ENCODE assay signal across 8 mouse cellular contexts in the genomic region with DNA sequence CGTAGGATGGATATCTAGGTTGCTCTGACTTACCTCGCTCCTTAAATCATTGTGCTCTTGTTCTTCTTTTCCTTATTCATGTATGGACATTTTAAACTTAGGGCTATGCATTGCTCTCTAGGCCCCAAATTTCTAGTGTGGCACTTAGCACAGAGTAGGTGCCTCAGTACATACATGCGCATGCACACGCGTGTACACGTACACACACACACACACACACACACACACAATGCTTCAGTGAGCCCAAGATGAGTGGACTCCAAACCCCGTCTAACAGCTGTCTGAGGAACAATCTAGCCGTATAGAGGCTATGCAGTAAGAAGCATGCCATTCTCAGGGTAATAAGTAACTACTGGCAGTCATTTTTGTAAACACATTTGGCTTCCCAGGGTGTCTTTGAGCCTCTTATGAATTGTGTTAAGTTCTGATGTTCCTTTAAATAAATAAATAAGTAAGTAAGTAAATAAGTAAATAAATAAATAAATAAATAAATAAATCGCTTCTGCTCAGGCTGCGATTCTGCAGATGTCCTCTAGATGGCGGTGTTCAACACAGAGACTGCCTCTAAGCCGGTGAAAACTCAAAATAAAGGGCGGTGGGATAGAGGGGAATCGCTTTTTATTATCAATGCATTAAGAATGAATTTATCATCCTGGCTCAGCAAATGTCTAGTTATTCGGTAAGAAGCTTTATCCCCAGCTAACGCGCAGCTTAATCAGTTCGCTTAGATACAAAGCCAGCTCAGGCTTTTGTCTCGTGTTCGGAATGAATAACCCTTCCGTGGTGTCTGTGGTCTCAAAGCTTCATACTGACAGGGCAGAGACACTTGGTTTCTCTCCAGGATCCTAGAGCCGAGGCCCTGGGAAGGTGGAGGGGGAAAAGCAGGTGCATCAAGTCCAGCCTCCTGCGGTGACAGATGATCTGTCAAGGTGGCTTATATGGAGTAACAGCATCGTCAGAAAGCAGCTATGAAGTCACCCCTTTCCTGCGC.
A peak's percentile ranks its signal among the peaks of the same experiment; 100 is the strongest.
DNase-seq lines count a peak whose midpoint lies in the region; ATAC-seq and TF ChIP-seq lines count a peak whose summit lies in the region.

No protein-coding gene starts in this region.

- peak; percentile 56 for TF ChIP-seq RAD21 in CH12.LX (IDR thresholded peaks at IDR 0.05; ENCODE audit: low read depth, low read length)

- no peaks in the 10 kb centered on the region for H3K36me3 ChIP-seq in CH12.LX (replicated peaks in 1 of 2; ENCODE audit: control insufficient read depth in 1 of 2, insufficient read depth in 1 of 2, low read length in 1 of 2)
- no peaks in the 10 kb centered on the region for H3K36me3 ChIP-seq in forebrain, embryonic 16.5 days (ENCODE audit: control insufficient read depth, insufficient read depth)
- no peaks in the 10 kb centered on the region for H3K36me3 ChIP-seq in midbrain, embryonic 13.5 days

- H3K27ac ChIP-seq in gastrocnemius, adult 2 months = no peak overlapping the region
- no peak overlapping the region for H3K27ac ChIP-seq in CH12.LX (ENCODE audit: insufficient read depth, low read depth)
- H3K27ac ChIP-seq in forebrain, embryonic 16.5 days (ENCODE audit: low read length) = peak overlapping the region; percentile 17; the same call in 1 of the 2 replicates
- 0 out of 2 replicates have a peak overlapping the region, but pooled peaks have one; percentile 15 for H3K27ac ChIP-seq in layer of hippocampus, adult 2 months
- peak overlapping the region; percentile 44 for H3K27ac ChIP-seq in midbrain, embryonic 13.5 days

- WGBS in forebrain, embryonic 16.5 days = 42% methylated on average over 25 of the region's 25 CpGs
- 45% methylated on average over 25 of the region's 25 CpGs for WGBS in midbrain, embryonic 13.5 days

- DNase-seq in gastrocnemius, adult 2 months = peak; percentile 64
- DNase-seq in gastrocnemius, postnatal 25 days = no peak
- DNase-seq in CH12.LX (ENCODE audit: extremely low read depth) = peak; percentile 40
- peak; percentile 10 for DNase-seq in cerebellum, adult 11-12 months
- peak; percentile 27 to 71 for DNase-seq in layer of hippocampus, adult 2 months (ENCODE audit: low spot score in 2 of 2)
- DNase-seq in testis, postnatal 10 days (ENCODE audit: low spot score) = peak; percentile 61

- H3K9me3 ChIP-seq in CH12.LX (replicated peaks; ENCODE audit: low read length) = peaks cover 12% of the 10 kb centered on the region
- no peaks in the 10 kb centered on the region for H3K9me3 ChIP-seq in forebrain, embryonic 16.5 days (ENCODE audit: control insufficient read depth, low read length)
- no peaks in the 10 kb centered on the region for H3K9me3 ChIP-seq in midbrain, embryonic 13.5 days

- no peaks in the 10 kb centered on the region for H3K79me2 ChIP-seq in CH12.LX (replicated peaks; ENCODE audit: control insufficient read depth, extremely low read depth, insufficient read depth, poor library complexity, severe bottlenecking)

- in situ Hi-C loops in CH12.LX (cut with MboI; ENCODE audit: low pct_ligation_motif_present, low pct_unique_long_range_greater_than_20kb, low sequenced_read_pairs) = loop anchor here (25.0 kb wide), 1 partner anchor 553 kb away; no protein-coding TSS in a partner anchor

- TF ChIP-seq POLR2A in CH12.LX (IDR thresholded peaks at IDR 0.05; ENCODE audit: low read depth, low read length) = no peak

- no peak; the same call in 1 of the 2 replicates for TF ChIP-seq CTCF in gastrocnemius, adult 2 months (IDR thresholded peaks at IDR 0.05)
- peak; percentile 72 to 97 for TF ChIP-seq CTCF in CH12.LX (conservative IDR thresholded peaks at IDR 0.05 in 1 of 2, IDR thresholded peaks at IDR 0.05 in 1 of 2; ENCODE audit: low read depth in 2 of 2, low read length in 2 of 2)
- peak; percentile 99 for TF ChIP-seq CTCF in layer of hippocampus, adult 2 months (conservative IDR thresholded peaks at IDR 0.05)

- H3K9ac ChIP-seq in CH12.LX (ENCODE audit: insufficient read depth, low read depth) = no peak overlapping the region
- peak overlapping the region; percentile 45 for H3K9ac ChIP-seq in forebrain, embryonic 16.5 days (replicated peaks; ENCODE audit: low read depth, low read length)
- 0 out of 2 replicates have a peak overlapping the region, but pooled peaks have one; percentile 48 for H3K9ac ChIP-seq in midbrain, embryonic 13.5 days (replicated peaks)

- intact Hi-C loops in gastrocnemius, adult 2 months (cut with DNase I) = no loop called here

- no peak overlapping the region for H3K4me2 ChIP-seq in CH12.LX (ENCODE audit: insufficient read depth, low read depth, poor library complexity, severe bottlenecking)
- peak overlapping the region; percentile 52 for H3K4me2 ChIP-seq in forebrain, embryonic 16.5 days (ENCODE audit: low read length)
- peak overlapping the region; percentile 44 for H3K4me2 ChIP-seq in midbrain, embryonic 13.5 days (replicated peaks)

- no peak for TF ChIP-seq EP300 in CH12.LX (IDR thresholded peaks at IDR 0.05; ENCODE audit: low read length)

- dilution Hi-C loops in CH12.LX (cut with MboI; ENCODE audit: extremely low pct_ligation_motif_present, extremely low pct_unique_long_range_greater_than_20kb, low sequenced_read_pairs) = no loop called here

- ATAC-seq in forebrain, embryonic 16.5 days = peak; percentile 50
- ATAC-seq in midbrain, embryonic 13.5 days = peak; percentile 60

- no peaks in the 10 kb centered on the region for H3K4me1 ChIP-seq in CH12.LX (ENCODE audit: control insufficient read depth in 1 of 2, insufficient read depth in 2 of 2)
- H3K4me1 ChIP-seq in forebrain, embryonic 16.5 days (replicated peaks; ENCODE audit: control insufficient read depth, insufficient read depth, low read length) = peaks cover 5% of the 10 kb centered on the region; the same call in 1 of the 2 replicates
- peaks cover 7% of the 10 kb centered on the region; the same call in 1 of the 2 replicates for H3K4me1 ChIP-seq in midbrain, embryonic 13.5 days (replicated peaks)

- no peak overlapping the region for H3K4me3 ChIP-seq in gastrocnemius, adult 2 months
- no peak overlapping the region for H3K4me3 ChIP-seq in CH12.LX (replicated peaks in 1 of 3; ENCODE audit: low read depth in 2 of 3, low read length in 2 of 3, poor library complexity in 1 of 3)
- H3K4me3 ChIP-seq in forebrain, embryonic 16.5 days (replicated peaks; ENCODE audit: low read length) = peak overlapping the region; percentile 33
- peak overlapping the region; percentile 38 for H3K4me3 ChIP-seq in layer of hippocampus, adult 2 months
- H3K4me3 ChIP-seq in midbrain, embryonic 13.5 days (replicated peaks) = peak overlapping the region; percentile 27

- peaks cover 58% of the 10 kb centered on the region for H3K27me3 ChIP-seq in CH12.LX (replicated peaks)
- no peaks in the 10 kb centered on the region for H3K27me3 ChIP-seq in forebrain, embryonic 16.5 days (replicated peaks; ENCODE audit: control insufficient read depth, insufficient read depth, low read length)
- no peaks in the 10 kb centered on the region for H3K27me3 ChIP-seq in midbrain, embryonic 13.5 days

TF ChIP-seq in CH12.LX, 34 proteins besides CTCF, POLR2A, EP300 and RAD21:
- no peak for TF ChIP-seq PAX5 (IDR thresholded peaks at IDR 0.05; ENCODE audit: low read length)
- no peak for TF ChIP-seq USF2 (conservative IDR thresholded peaks at IDR 0.05; ENCODE audit: low read depth, low read length)
- no peak for TF ChIP-seq UBTF (IDR thresholded peaks at IDR 0.05; ENCODE audit: low read depth, low read length)
- no peak for TF ChIP-seq NRF1 (IDR thresholded peaks at IDR 0.05; ENCODE audit: low read depth, low read length)
- no peak for TF ChIP-seq MAFK (IDR thresholded peaks at IDR 0.05; ENCODE audit: insufficient replicate concordance, low read length)
- TF ChIP-seq MAX (IDR thresholded peaks at IDR 0.05; ENCODE audit: low read length) = no peak
- no peak for TF ChIP-seq JUN (IDR thresholded peaks at IDR 0.05; ENCODE audit: insufficient read depth, low read depth, low read length)
- TF ChIP-seq MYC (IDR thresholded peaks at IDR 0.05; ENCODE audit: low read depth, low read length) = no peak
- no peak for TF ChIP-seq ZMIZ1 (IDR thresholded peaks at IDR 0.05; ENCODE audit: low read depth, low read length)

Comparison
In these comparisons a context has a peak if more than half of its experiments do, and no peak if none do; other contexts are left out.
1. H3K27ac ChIP-seq: peak in forebrain, embryonic 16.5 days (single experiment), layer of hippocampus, adult 2 months (single experiment) and midbrain, embryonic 13.5 days (single experiment); none in gastrocnemius, adult 2 months (single experiment) and CH12.LX (single experiment).
2. H3K4me3 ChIP-seq: peak in forebrain, embryonic 16.5 days (single experiment), layer of hippocampus, adult 2 months (single experiment) and midbrain, embryonic 13.5 days (single experiment); none in gastrocnemius, adult 2 months (single experiment) and CH12.LX (0 of 3).